Mouse (Mus musculus) erythroblast, embryonic 14.5 days (primary cell): ENCODE results near the gene Ubxn10.

Source experiments
- GATA1 ChIP-seq: IDR thresholded peaks from 2 replicates; pipeline ENCODE4 v1.6.1; 2012; ENCODE audit warnings: low read length, inconsistent platforms, mixed read lengths
- TAL1 ChIP-seq: IDR thresholded peaks from 3 replicates; pipeline ENCODE4 v1.6.1; 2012; ENCODE audit warnings: low read length, inconsistent platforms, mixed read lengths

DNA sequence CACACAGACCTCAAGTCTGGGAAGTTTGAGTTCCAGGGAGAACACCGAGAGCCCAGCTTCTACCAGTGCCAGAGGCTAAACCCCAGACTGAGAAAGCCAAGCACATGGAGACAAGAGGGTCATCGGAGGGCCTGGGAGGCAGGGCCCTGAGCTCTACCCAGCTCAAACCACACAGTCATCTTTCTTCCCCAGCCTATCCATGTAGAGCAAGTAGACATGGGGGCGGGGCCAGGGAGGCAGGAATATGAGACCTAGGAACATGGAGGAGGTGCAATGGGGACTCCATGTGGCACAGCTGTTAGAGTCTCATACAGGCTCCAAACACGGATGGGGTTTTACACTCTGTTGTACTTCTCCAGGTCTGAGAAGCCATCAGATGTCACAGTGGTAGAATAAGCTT, 8.9 kb upstream of the Ubxn10 start:
- TF ChIP-seq GATA1 (no peak), TAL1 (no peak)
